Mouse (Mus musculus) liver, embryonic 14.5 days (tissue): ENCODE measurements around the gene Gm38392. TPM values are rescaled to one million over a fixed set of nuclear protein-coding genes. Genes with fewer than 3 reads are reported as not detected.
A peak's percentile ranks its signal among the peaks of the same experiment; 100 is the strongest.

Experiments
- ATAC-seq: fragments of 200-750 bp; cut with Nextera tagmentation; 2 replicates; pipeline ENCODE4 v1.8.0; 2017; ENCODE audit warnings: moderate number of reproducible peaks, mild to moderate bottlenecking, moderate library complexity; ENCODE audit not compliant: insufficient read depth
- DNase-seq, 3 experiments: peaks; one replicate each; pipeline ENCODE4 v3.0.0-alpha.2; 2012 to 2013; ENCODE audit warnings: low read depth in 3 of 3, low spot score in 3 of 3
- H3K27ac ChIP-seq: fragments of 300-500 bp; sonication (generic); 2 replicates; pipeline ENCODE4 v1.5.1; 2014; ENCODE audit warnings: moderate library complexity, mild to moderate bottlenecking, control low read depth, inconsistent platforms
- H3K27me3 ChIP-seq: fragments of 300-500 bp; sonication (generic); 2 replicates; pipeline ENCODE4 v1.6.1; 2014; ENCODE audit warnings: mild to moderate bottlenecking, low read length, moderate library complexity; ENCODE audit not compliant: control insufficient read depth, insufficient read depth
- H3K36me3 ChIP-seq: fragments of 300-500 bp; sonication (generic); replicated peaks from 2 replicates; pipeline ENCODE4 v1.6.1; 2014; ENCODE audit warnings: low read depth; ENCODE audit not compliant: control insufficient read depth, insufficient read depth
- H3K4me1 ChIP-seq, 2 experiments: fragments of 200-500 bp in 1 of 2; fragments of 300-500 bp in 1 of 2; sonication (generic) in 1 of 2; replicated peaks; 2 replicates each; pipeline ENCODE4 v1.6.1; 2012 to 2014; ENCODE audit warnings: antibody characterized with exemption in 1 of 2, inconsistent platforms in 1 of 2, low read length in 1 of 2; ENCODE audit not compliant: control insufficient read depth in 2 of 2, insufficient read depth in 2 of 2
- H3K4me2 ChIP-seq: fragments of 300-500 bp; sonication (generic); 2 replicates; pipeline ENCODE4 v1.6.1; 2014; ENCODE audit warnings: low read depth, mild to moderate bottlenecking, control low read depth, moderate library complexity
- H3K4me3 ChIP-seq, 2 experiments: fragments of 200-500 bp in 1 of 2; fragments of 300-500 bp in 1 of 2; sonication (generic) in 1 of 2; 2 replicates each; pipeline ENCODE4 v1.5.1; 2012 to 2014; ENCODE audit warnings: low read depth in 2 of 2, low read length in 2 of 2, mild to moderate bottlenecking in 2 of 2, control low read depth in 1 of 2, inconsistent platforms in 1 of 2, moderate library complexity in 1 of 2; ENCODE audit not compliant: insufficient read depth in 1 of 2
- H3K9ac ChIP-seq: fragments of 300-500 bp; sonication (generic); replicated peaks from 2 replicates; pipeline ENCODE4 v1.6.1; 2014; ENCODE audit warnings: mild to moderate bottlenecking, control low read depth, moderate library complexity
- H3K9me3 ChIP-seq: fragments of 300-500 bp; sonication (generic); 2 replicates; pipeline ENCODE4 v1.6.1; 2016; ENCODE audit warnings: low read length, mixed read lengths; ENCODE audit not compliant: control insufficient read depth
- CTCF ChIP-seq: IDR thresholded peaks from 2 replicates; pipeline ENCODE4 v1.5.1; 2016; ENCODE audit warnings: antibody characterized with exemption, low read depth, control low read depth
- EP300 ChIP-seq: IDR thresholded peaks from 2 replicates; pipeline ENCODE4 v1.6.1; 2016; ENCODE audit warnings: antibody characterized with exemption, low read depth
- WGBS: fragments of 180-500 bp; shearing (Covaris S2); extraction: QIAGEN DNeasy Blood & Tissue Kit; methylation state at CpG from one replicate; pipeline ENCODE4 v1.1.7; 2014; ENCODE audit not compliant: insufficient replicate concordance; 5-methylcytosine and 5-hydroxymethylcytosine counted together
- polyA plus RNA-seq, 2 experiments: library from polyadenylated mRNA; depleted of rRNA in 1 of 2; stranded (reverse) in 1 of 2; unstranded in 1 of 2; fragments of >200 nt; fragmentation: Nextera tagmentation in 1 of 2; extraction: Ambion mirVana in 1 of 2; gene quantifications; 2 replicates each; pipeline versions ENCODE4 v1.2.1 to v1.2.3; 2012 to 2014

Gene Gm38392
- polyA plus RNA-seq, 2 experiments, result not detected

- ATAC-seq, result no peak
- Histone ChIP-seq H3K4me2 (no peak overlapping the region), H3K9ac (no peak overlapping the region), H3K27me3 (peaks cover 100% of the 10 kb centered on the region), H3K4me3 (no peak overlapping the region), H3K36me3 (no peaks in the 10 kb centered on the region), H3K9me3 (no peaks in the 10 kb centered on the region), H3K4me1 (no peaks in the 10 kb centered on the region), H3K27ac (no peak overlapping the region)
- DNase-seq, result no peak
- 15% methylated on average over 5 of the region's 5 CpGs for WGBS
- TF ChIP-seq EP300 (no peak), CTCF (no peak)
These were observed 83.6 kb downstream of the Gm38392 start for GRCm38 (mm10) chr3:88203456-88203855.

- H3K4me1 ChIP-seq, result no peaks in the 10 kb centered on the region
- H3K9me3 ChIP-seq, result no peaks in the 10 kb centered on the region
- DNase-seq, result no peak
- H3K27me3 ChIP-seq, result peaks cover 97% of the 10 kb centered on the region
- TF ChIP-seq EP300 (no peak), CTCF (no peak)
- no peak overlapping the region for H3K4me2 ChIP-seq
- ATAC-seq, result no peak
- no peak overlapping the region for H3K4me3 ChIP-seq
- WGBS, result 4% methylated on average over 6 of the region's 6 CpGs
- H3K27ac ChIP-seq, result no peak overlapping the region
- H3K9ac ChIP-seq, result no peak overlapping the region
- no peaks in the 10 kb centered on the region for H3K36me3 ChIP-seq
These were observed 84.0 kb downstream of the Gm38392 start for GRCm38 (mm10) chr3:88202986-88203385.

GRCm38 (mm10) chr3:88201640-88202039, 85.4 kb downstream of the Gm38392 start:
- Histone ChIP-seq H3K27ac (no peak overlapping the region), H3K36me3 (no peaks in the 10 kb centered on the region), H3K9ac (no peak overlapping the region), H3K4me3 (no peak overlapping the region), H3K4me2 (no peak overlapping the region), H3K9me3 (no peaks in the 10 kb centered on the region), H3K27me3 (peaks cover 96% of the 10 kb centered on the region), H3K4me1 (no peaks in the 10 kb centered on the region)
- WGBS, result 16% methylated on average over 5 of the region's 5 CpGs
- ATAC-seq (no peak), DNase-seq (no peak)
- no peak for TF ChIP-seq EP300
- TF ChIP-seq CTCF, result no peak

DNA sequence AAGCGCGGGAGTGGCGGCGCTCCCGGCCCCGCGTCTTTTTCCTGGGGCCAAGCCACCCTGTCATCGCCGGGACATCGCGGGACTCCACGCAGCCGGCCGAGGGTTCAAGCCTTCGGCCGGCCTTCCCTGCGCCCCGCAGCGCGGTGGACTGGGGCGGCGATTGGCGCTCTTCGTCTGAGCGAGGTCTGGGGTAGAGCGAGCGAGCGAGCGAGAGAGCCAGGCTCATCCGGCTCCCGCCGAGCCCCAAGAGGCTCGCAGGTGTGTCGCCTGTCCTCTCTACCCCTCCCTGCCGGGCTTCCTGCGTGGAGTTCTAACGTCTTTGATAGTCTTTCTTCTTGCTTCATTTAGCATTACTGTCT, 86.1 kb downstream of the Gm38392 start:
- Histone ChIP-seq H3K9me3 (no peaks in the 10 kb centered on the region), H3K4me3 (peak overlapping the region in 1 of 2 experiments; percentile 16; a peak in 1 of 4 replicates), H3K9ac (no peak overlapping the region), H3K27me3 (peaks cover 89% of the 10 kb centered on the region), H3K27ac (no peak overlapping the region), H3K4me2 (peak overlapping the region; percentile 36; the same call in 1 of the 2 replicates), H3K36me3 (no peaks in the 10 kb centered on the region), H3K4me1 (no peaks in the 10 kb centered on the region)
- WGBS, result 3% methylated on average over 37 of the region's 37 CpGs
- DNase-seq (no peak), ATAC-seq (no peak)
- TF ChIP-seq EP300 (no peak), CTCF (no peak)

- H3K36me3 ChIP-seq, result no peaks in the 10 kb centered on the region
- H3K4me3 ChIP-seq, result peak overlapping the region in 1 of 2 experiments; percentile 16; a peak in 1 of 4 replicates
- H3K27me3 ChIP-seq, result peaks cover 86% of the 10 kb centered on the region
- WGBS, result under 1% methylated on average over 61 of the region's 61 CpGs
- no peak for ATAC-seq
- no peak for DNase-seq
- H3K27ac ChIP-seq, result no peak overlapping the region
- no peaks in the 10 kb centered on the region for H3K4me1 ChIP-seq
- peak overlapping the region; percentile 36; the same call in 1 of the 2 replicates for H3K4me2 ChIP-seq
- H3K9me3 ChIP-seq, result no peaks in the 10 kb centered on the region
- TF ChIP-seq EP300 (no peak), CTCF (no peak)
- H3K9ac ChIP-seq, result no peak overlapping the region
These were observed 86.6 kb downstream of the Gm38392 start for GRCm38 (mm10) chr3:88200161-88200971.
